Mouse (Mus musculus) limb, embryonic 11.5 days (tissue): Measurements from ENCODE around the gene Rnf180. TPM values are rescaled to one million over a fixed set of nuclear protein-coding genes. Genes with fewer than 3 reads are reported as not detected.
A peak's percentile ranks its signal among the peaks of the same experiment; 100 is the strongest.

Source experiments
- ATAC-seq: fragments of 200-750 bp; cut with Nextera tagmentation; 2 replicates; pipeline ENCODE4 v1.8.0; 2017; ENCODE audit warnings: low read depth; ENCODE audit not compliant: insufficient number of reproducible peaks, low FRiP score, low TSS enrichment
- DNase-seq: peaks from one replicate; pipeline ENCODE4 v3.0.0-alpha.2; 2015; ENCODE audit warnings: low spot score
- H3K27ac ChIP-seq: fragments of 300-500 bp; sonication (generic); replicated peaks from 2 replicates; pipeline ENCODE4 v1.5.1; 2014; ENCODE audit warnings: low read depth, mild to moderate bottlenecking, low read length
- H3K27me3 ChIP-seq: fragments of 300-500 bp; sonication (generic); 2 replicates; pipeline ENCODE4 v1.6.1; 2014; ENCODE audit warnings: mild to moderate bottlenecking, low read length, mixed read lengths; ENCODE audit not compliant: control insufficient read depth, insufficient read depth
- H3K36me3 ChIP-seq: fragments of 300-500 bp; sonication (generic); 2 replicates; pipeline ENCODE4 v1.6.1; 2014; ENCODE audit warnings: mild to moderate bottlenecking, low read length, moderate library complexity, mixed read lengths; ENCODE audit not compliant: control insufficient read depth, insufficient read depth
- H3K4me1 ChIP-seq: fragments of 300-500 bp; sonication (generic); 2 replicates; pipeline ENCODE4 v1.6.1; 2014; ENCODE audit warnings: low read length, mixed read lengths; ENCODE audit not compliant: control insufficient read depth, insufficient read depth
- H3K4me2 ChIP-seq: fragments of 300-500 bp; sonication (generic); 2 replicates; pipeline ENCODE4 v1.6.1; 2014; ENCODE audit warnings: low read depth, mild to moderate bottlenecking, moderate library complexity; ENCODE audit not compliant: severe bottlenecking
- H3K4me3 ChIP-seq: fragments of 300-500 bp; sonication (generic); 2 replicates; pipeline ENCODE4 v1.5.1; 2014; ENCODE audit warnings: low read depth, low read length
- H3K9ac ChIP-seq: fragments of 300-500 bp; sonication (generic); 2 replicates; pipeline ENCODE4 v1.6.1; 2014; ENCODE audit warnings: mild to moderate bottlenecking, low read length
- H3K9me3 ChIP-seq: fragments of 300-500 bp; sonication (generic); 2 replicates; pipeline ENCODE4 v1.6.1; 2016; ENCODE audit warnings: low read length; ENCODE audit not compliant: control insufficient read depth
- WGBS: fragments of 180-500 bp; shearing (Covaris S2); extraction: QIAGEN DNeasy Blood & Tissue Kit; methylation state at CpG from one replicate; pipeline ENCODE4 v1.1.7; 2014; 5-methylcytosine and 5-hydroxymethylcytosine counted together
- polyA plus RNA-seq: library from polyadenylated mRNA; unstranded; fragments of >200 nt; fragmentation: Nextera tagmentation; extraction: Ambion mirVana; gene quantifications from 2 replicates; pipeline ENCODE4 v1.2.1, GENCODE M21; 2014

The Rnf180 gene
- polyA plus RNA-seq, 1 experiment from 2014 or later: 5.9 TPM

- Histone ChIP-seq H3K9ac (no peak overlapping the region), H3K27ac (no peak overlapping the region), H3K4me3 (no peak overlapping the region), H3K4me1 (no peaks in the 10 kb centered on the region), H3K36me3 (no peaks in the 10 kb centered on the region), H3K9me3 (no peaks in the 10 kb centered on the region), H3K27me3 (no peaks in the 10 kb centered on the region), H3K4me2 (no peak overlapping the region)
- WGBS: 84% methylated on average over 4 of the region's 4 CpGs
- DNase-seq (no peak), ATAC-seq (no peak)
Measured at GRCm38 (mm10) chr13:105300009-105300346, 5.4 kb upstream of the Rnf180 start.

DNA sequence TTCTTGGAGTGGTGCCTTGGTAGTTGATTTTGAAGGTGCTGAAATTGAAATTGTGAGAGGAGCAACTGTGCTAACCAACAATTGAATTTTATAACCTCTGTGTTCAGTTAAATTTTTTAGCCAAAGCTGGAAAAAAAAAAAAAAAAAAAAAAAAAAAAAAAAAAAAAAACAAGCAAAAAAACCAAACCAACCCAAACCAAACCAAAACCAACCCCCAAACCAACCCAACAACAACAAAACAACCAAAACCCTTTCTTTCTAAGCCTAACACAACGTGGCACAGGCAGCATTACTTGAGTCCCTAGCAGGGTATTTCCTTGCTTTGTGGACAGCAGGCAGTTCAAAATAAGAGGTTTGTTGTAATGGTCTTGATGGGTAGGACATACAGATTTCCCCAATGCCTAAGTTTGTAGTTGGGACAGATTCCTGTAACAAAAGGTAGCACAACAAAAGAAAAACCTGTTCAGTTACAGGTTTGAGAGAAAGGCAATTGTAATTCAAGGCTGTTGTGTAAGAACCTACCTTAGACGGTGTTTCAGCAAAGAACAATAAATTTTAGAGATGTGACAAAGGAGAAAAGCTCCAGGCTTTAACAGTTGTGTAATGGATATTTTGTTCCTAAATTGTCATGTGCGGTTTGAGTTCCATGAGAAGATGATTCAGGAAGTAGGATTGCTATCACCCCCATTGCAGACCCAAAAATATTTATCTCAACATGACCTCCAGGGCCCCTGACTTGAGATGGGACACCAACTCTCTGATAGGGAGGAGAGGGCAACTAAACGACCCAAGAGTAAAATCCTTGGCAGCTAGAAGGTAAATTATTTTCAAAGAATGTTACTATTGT lies 4.8 kb upstream of the Rnf180 start:
- DNase-seq: no peak
- H3K4me2 ChIP-seq: no peak overlapping the region
- H3K4me1 ChIP-seq: no peaks in the 10 kb centered on the region
- H3K27ac ChIP-seq: no peak overlapping the region
- H3K9me3 ChIP-seq: no peaks in the 10 kb centered on the region
- no peaks in the 10 kb centered on the region for H3K36me3 ChIP-seq
- H3K27me3 ChIP-seq: no peaks in the 10 kb centered on the region
- WGBS: 62% methylated on average over 4 of the region's 4 CpGs
- no peak overlapping the region for H3K9ac ChIP-seq
- H3K4me3 ChIP-seq: no peak overlapping the region
- ATAC-seq: no peak

DNA sequence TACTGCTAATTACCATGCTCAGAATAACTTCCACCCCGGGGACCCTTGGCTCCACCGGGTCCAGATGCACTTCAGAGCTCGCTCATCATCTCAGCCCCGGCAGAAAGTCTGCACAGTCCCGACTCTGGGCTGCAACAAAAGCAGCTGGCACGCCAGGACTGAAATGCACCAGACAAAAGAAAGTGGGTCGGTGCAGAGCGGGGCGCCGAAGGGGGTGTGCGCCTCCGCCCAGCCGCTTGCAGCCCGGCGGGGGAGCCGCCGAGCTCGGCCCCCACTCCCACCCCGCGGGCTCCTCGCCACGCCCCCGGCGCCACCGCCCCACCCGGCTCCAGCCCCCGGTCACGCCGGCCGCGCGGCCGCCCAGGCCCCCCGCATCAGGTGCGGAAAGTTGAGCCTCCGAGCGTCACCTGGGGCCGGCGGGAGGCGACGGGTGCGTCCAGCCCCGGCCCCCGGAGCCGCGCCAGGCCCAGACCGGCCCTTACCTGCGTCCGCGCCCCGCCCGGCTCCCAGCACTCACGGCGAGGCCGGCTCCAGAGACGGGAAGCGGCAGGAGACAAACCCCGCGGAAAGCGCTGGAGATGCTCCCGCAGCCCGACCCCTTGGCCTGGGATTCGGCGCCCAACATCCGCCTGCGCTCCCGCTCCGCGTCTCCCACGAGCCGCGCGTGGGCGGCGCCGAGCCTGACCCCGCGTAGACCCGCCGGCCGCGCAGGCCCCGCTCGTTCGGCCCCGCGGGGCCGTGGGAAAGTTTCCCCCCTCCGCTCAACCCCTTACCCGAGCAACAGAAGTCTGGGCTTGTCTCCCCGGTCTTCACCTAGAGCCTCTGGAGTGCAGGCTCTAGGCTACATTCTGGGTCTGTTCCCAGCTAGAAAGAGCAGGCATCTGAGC lies 591 bp downstream of the Rnf180 start:
- Histone ChIP-seq H3K27me3 (no peaks in the 10 kb centered on the region), H3K4me3 (peak overlapping the region; percentile 69), H3K9ac (peak overlapping the region; percentile 87), H3K36me3 (no peaks in the 10 kb centered on the region), H3K27ac (0 out of 2 replicates have a peak overlapping the region, but pooled peaks have one; percentile 14), H3K4me2 (peak overlapping the region; percentile 76), H3K9me3 (no peaks in the 10 kb centered on the region), H3K4me1 (no peaks in the 10 kb centered on the region)
- under 1% methylated on average over 64 of the region's 91 CpGs for WGBS
- peak; percentile 85 for ATAC-seq
- peak; percentile 73 for DNase-seq

DNA sequence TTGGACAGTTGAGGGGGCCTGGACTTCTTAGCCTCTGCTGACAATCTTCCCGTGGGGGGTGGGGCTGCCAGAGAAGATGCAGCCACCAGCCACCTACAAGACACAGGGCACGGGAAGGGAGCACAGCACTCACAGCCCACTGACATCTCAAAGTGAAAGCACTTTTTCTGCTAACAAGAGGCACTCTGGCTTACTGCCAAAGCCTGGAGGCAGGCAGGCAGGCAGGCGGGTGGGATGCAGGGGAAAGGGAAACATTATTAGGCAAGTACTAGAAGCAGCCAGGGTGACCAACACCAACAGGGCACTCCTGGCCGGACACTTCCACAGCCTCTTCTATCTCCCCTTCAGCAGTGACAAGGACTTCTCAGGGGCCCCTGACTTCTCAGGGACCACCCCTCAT lies 2.8 kb downstream of the Rnf180 start:
- Histone ChIP-seq H3K4me1 (no peaks in the 10 kb centered on the region), H3K9me3 (no peaks in the 10 kb centered on the region), H3K4me3 (no peak overlapping the region), H3K9ac (no peak overlapping the region), H3K27me3 (no peaks in the 10 kb centered on the region), H3K4me2 (no peak overlapping the region), H3K36me3 (no peaks in the 10 kb centered on the region), H3K27ac (no peak overlapping the region)
- ATAC-seq (no peak), DNase-seq (peak; percentile 40)
- 48% methylated on average over 4 of the region's 4 CpGs for WGBS

- 75% methylated on average over 2 of the region's 2 CpGs for WGBS
- no peaks in the 10 kb centered on the region for H3K4me1 ChIP-seq
- H3K4me3 ChIP-seq: no peak overlapping the region
Measured at GRCm38 (mm10) chr13:105290594-105290993, 4.0 kb downstream of the Rnf180 start.

GRCm38 (mm10) chr13:105290021-105290420 lies 4.6 kb downstream of the Rnf180 start:
- Histone ChIP-seq H3K9ac (no peak overlapping the region), H3K4me3 (no peak overlapping the region), H3K27me3 (no peaks in the 10 kb centered on the region), H3K4me2 (no peak overlapping the region), H3K9me3 (no peaks in the 10 kb centered on the region), H3K4me1 (no peaks in the 10 kb centered on the region), H3K36me3 (no peaks in the 10 kb centered on the region), H3K27ac (no peak overlapping the region)
- ATAC-seq (no peak), DNase-seq (no peak)
- WGBS: 86% methylated on average over 5 of the region's 5 CpGs

More at GRCm38 (mm10) chr13:105290594-105290993, 4.0 kb downstream of the Rnf180 start:
- H3K27ac ChIP-seq: no peak overlapping the region
- H3K27me3 ChIP-seq: no peaks in the 10 kb centered on the region
- no peak for DNase-seq
- no peak overlapping the region for H3K4me2 ChIP-seq
- H3K9me3 ChIP-seq: no peaks in the 10 kb centered on the region
- H3K9ac ChIP-seq: no peak overlapping the region
- no peaks in the 10 kb centered on the region for H3K36me3 ChIP-seq
- no peak for ATAC-seq

- H3K27ac ChIP-seq: no peak overlapping the region
- DNase-seq (no peak), ATAC-seq (no peak)
- H3K4me3 ChIP-seq: no peak overlapping the region
- H3K27me3 ChIP-seq: no peaks in the 10 kb centered on the region
- no peaks in the 10 kb centered on the region for H3K4me1 ChIP-seq
- H3K36me3 ChIP-seq: no peaks in the 10 kb centered on the region
- H3K9ac ChIP-seq: no peak overlapping the region
- no peaks in the 10 kb centered on the region for H3K9me3 ChIP-seq
- 78% methylated on average over 8 of the region's 8 CpGs for WGBS
- no peak overlapping the region for H3K4me2 ChIP-seq
Measured at GRCm38 (mm10) chr13:105279397-105280018, 15.1 kb downstream of the Rnf180 start.

DNA sequence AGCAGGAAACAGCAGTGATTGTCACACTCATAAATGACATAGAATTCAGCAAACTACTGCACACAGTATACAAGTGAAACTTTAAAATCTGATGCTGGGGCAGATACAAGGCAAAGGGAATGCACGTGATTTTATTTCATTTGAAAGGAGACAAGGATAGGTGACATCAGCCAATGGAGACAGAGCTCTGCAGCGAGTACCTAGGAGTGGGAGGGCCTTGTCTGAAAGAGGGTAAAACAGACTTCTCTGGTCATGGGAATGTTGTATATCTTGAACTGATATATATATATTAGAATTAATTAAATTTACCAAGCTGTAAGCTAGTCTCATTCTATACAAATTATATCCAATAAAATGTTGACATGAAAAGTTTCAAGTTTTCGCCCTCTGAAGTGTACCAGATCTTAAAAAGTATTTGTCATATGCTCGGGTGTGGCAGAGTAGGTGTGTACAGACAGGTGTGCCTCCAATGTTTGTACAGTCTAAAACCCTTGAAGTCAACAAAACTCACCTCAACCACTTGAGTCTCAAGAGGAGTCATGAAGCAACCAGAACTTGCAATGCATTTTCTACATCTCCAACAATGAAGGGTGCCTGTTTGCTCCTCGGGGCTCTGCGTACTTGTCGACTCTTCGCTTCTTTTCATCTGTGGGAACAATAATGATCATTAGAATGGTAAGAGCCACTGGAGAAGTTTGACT lies 24.1 kb downstream of the Rnf180 start:
- DNase-seq: no peak
- no peak for ATAC-seq
- 91% methylated on average over 8 of the region's 8 CpGs for WGBS

More for the DNA sequence above, 24.1 kb downstream of the Rnf180 start:
- H3K9ac ChIP-seq: no peak overlapping the region
- peaks cover 4% of the 10 kb centered on the region for H3K9me3 ChIP-seq
- H3K36me3 ChIP-seq: no peaks in the 10 kb centered on the region
- H3K4me1 ChIP-seq: no peaks in the 10 kb centered on the region
- no peaks in the 10 kb centered on the region for H3K27me3 ChIP-seq
- no peak overlapping the region for H3K4me2 ChIP-seq
- H3K27ac ChIP-seq: no peak overlapping the region
- H3K4me3 ChIP-seq: no peak overlapping the region
